Mouse (Mus musculus) gastrocnemius, postnatal 25 days (tissue): ENCODE data around the gene Marveld2. TPM values are rescaled to one million over a fixed set of nuclear protein-coding genes. Genes with fewer than 3 reads are reported as not detected.

Experiments used
- DNase-seq: peaks from one replicate; pipeline ENCODE4 v3.0.0; 2022
- long read RNA-seq, 2 experiments: library from polyadenylated mRNA; stranded (forward); transcript quantifications; one replicate each; pipeline ENCODE4 v2.0.0; 2021
- total RNA-seq, 2 experiments: library from RNA; stranded (reverse); gene quantifications; 1 replicate in 1 of 2; 2 replicates in 1 of 2; pipeline ENCODE4 v1.2.3; 2021

Gene Marveld2
- total RNA-seq, result under 1 TPM; 0.28 to 0.38 TPM
- long read RNA-seq, experiment 1, result 0 reads
- long read RNA-seq, experiment 2, partial matches to known transcripts, result 1 of 1 reads
- long read RNA-seq, experiment 2, other reads (novel, unspliced or antisense), result 0 of 1 reads

DNA sequence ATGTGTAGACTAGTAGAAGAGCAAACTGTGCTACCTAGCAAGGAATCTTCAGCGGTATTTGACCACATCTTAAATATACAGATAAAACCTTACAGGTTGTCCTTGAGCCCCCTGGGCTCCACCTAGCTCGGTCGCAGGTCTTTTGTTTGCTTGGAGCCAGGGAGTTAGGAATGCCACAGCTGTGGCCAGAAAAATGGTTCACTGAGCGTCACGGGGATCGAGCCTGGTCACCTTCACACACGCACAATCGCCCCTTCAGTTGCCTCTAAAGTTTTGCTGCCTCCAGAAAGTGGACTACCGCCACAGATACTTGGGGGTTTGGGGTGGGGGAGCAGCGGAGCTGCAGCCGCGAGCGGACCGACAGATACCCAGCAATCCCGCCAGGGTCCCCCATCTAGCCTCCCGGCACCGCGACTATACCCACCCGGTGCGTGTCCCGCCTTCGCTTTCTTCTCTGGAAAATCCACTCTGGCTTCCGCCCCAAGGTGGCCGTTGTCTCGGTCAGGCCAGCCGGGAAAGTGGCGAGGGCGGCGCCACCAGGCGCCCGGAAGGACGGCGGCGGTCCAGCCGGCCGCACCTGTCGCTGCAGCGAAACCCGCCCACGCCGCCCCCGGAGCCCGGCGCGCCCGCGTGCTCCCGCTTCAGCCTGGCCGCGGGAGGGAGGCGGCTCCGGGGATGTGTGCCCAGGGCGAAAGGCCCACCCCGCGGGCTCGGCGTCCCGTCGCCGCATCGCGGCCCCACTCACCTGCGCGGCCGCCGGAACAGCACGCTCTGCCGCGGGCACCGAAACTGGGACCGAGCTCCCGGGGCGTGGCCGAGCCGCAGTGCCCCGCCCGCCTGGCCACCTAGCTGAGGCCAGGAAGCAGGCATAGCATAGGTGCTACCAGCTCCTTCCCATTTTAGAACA lies at the start of gene Marveld2:
TSS of gene Marveld2 (minus strand) at position 791 of the 907 bp plus-strand sequence.
- peak; percentile 9 for DNase-seq

DNA sequence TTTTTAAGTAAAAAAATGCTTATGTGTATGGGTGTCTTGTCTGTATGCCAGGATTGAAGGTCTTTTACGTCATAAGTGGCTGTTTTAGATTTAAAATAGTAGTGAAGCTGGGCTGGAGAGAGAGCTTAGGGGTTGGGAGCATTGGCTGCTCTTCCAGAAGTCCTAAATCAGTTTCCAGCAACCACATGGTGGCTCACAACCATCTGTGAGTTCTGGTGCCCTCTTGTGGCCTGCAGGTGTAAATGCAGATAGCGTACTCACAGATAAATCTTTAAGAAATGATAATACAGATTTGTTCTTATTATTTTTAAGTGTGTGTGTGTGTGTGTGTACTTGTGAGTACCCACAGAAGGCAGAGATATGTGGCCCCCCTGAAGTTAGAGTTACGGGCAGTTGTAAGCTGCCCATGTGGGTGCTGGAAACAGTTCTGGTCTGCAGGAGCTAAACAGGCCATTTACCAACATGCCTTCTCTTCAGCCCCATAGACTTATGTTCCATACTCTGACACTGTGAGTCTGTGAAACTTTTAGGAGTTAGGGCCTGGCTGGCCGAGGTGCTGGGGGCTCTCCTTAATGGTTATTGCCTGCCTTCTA lies 43.2 kb upstream of the Marveld2 start:
- no peak for DNase-seq

GRCm38 (mm10) chr13:100658091-100658490 lies 41.3 kb upstream of the Marveld2 start:
- DNase-seq, result no peak

GRCm38 (mm10) chr13:100651439-100652186 lies 34.8 kb upstream of the Marveld2 start, which contains the start of gene Taf9:
Taf9 (plus strand) TSS chr13:100651579.
- DNase-seq, result no peak

DNA sequence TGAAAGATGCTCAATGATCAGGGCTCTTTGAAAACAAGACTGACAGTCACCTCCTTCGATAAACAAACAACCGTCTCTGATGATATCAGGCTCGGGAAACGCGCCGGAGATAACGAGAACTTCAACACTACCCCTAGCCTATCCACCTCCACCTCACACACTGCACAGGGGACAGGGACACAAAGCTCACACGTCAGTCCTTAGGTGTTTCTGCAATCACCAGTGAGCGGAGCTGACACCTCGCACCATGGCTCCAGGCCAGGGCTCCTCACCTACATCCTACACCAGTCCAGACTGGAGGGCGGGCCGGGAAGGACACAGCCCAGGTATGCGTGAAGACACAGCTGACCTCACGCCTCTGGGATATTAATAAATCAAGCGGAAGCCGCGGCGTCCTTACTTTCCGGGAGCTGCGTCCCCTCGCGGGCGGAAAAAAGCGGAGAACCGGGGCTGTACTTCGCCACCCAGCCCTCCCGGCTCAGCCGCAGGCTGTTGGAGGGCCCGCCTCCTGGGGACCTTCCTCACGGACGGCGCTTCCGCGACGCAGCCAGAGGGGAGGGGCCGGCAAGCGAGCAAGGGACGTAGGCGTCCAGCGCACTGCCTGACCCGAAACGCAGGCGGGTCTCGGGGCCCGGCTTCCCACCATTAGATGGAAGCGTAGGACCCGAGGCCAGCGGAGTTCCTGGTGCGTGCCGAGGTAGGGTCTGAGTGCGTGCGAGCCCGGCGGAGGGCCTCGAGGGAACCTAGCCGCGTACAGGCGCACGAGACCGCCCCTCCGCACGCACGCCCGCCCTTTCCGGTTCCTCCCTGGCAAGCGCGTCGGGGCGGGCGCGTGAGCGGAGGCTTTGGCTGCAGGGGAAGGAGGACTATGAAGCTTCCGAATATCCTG lies 34.0 kb upstream of the Marveld2 start, which contains the start of the genes Ak6 and Rad17:
TSS of gene Ak6 (plus strand) at position 430 of the 889 bp plus-strand sequence.
TSS of gene Rad17 (minus strand) at position 502 of the 889 bp plus-strand sequence.
- peak; percentile 92 for DNase-seq

DNA sequence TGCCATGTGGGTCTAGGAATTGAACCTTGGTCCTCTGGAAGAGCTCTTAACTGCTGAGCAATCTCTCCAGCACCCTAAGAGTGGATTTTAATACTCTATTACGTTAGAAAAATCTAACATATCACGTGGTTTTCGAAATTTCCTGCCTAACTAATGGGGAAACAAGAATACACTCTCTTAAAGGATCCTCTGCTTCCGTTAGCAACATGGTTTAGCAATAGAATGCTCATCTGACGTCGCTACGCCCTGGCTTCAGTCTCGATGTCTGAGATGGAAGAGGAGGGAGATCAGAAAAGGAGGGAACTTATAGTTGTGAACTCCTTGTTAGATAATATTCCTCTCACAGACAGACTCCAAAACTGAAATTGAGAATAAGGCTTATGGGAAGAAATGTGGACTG lies 31.5 kb upstream of the Marveld2 start:
- DNase-seq, result no peak

- no peak for DNase-seq
Observed at GRCm38 (mm10) chr13:100642471-100643209, 25.9 kb upstream of the Marveld2 start.

DNA sequence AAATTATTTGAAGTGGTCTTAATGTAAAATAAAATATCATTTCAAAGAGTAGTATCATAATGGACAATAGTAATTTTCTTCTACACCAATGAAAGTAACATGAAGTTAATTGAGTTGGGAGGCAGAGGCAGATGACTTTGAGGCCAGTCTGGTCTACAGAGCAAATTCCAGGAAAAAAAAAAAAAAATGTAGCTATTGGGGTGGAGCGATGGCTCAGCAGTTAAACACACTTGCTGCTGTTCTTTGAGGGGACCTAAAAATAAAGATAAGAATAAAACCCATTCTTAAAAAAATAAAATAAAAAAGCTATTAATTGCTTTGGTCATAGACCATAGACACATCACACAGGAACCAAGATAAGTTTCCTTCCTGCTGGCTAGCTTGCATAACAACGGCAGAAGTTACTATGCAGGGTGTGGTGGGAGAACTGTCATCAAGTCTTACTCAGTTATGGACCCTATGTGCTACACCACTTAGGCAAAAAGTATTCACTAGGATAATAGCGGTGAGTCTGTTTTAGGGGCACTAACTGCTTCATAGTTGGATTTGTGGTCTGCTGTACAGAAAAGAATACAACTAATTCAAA lies 17.4 kb upstream of the Marveld2 start:
- DNase-seq, result no peak

DNA sequence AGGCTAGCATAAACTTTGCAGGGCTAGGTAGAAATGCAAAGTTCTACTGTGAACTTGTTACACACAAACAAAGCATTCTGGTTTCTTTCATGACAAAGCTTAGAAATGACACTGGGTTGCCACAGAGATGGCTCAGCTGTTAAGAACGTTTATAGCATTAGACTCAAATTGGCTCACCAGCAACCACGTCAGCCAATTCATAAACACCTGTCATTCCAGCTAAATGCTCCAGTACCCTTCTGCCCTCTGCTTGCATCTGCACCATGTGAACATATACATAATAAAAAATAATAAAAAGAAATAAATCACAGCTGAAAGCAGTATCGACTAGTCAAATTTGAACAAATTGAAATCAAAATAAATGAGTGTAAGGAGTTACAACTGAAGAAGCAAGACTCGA lies 5.5 kb upstream of the Marveld2 start:
- no peak for DNase-seq

- DNase-seq, result no peak
Observed at GRCm38 (mm10) chr13:100617583-100617982, 812 bp upstream of the Marveld2 start.

DNA sequence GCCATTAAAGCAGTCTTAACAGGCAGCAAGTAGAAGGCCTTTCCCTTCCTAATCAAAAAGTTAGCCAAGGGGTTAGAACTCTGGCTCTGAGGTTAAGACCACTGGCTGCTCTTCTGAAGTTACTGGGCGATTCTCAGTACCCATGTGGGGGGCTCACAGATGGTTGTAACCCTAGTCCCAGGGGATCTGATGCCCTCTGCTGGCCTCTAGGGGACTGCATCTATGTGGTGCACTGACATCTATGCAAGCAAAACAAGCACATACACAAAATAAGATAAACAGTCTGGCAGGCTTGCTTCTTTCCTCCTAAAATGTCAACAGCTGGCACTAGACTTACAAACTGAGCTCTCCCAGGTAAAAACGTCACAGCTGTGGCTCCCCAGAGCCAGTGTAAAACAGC lies 3.9 kb downstream of the Marveld2 start:
- no peak for DNase-seq

DNA sequence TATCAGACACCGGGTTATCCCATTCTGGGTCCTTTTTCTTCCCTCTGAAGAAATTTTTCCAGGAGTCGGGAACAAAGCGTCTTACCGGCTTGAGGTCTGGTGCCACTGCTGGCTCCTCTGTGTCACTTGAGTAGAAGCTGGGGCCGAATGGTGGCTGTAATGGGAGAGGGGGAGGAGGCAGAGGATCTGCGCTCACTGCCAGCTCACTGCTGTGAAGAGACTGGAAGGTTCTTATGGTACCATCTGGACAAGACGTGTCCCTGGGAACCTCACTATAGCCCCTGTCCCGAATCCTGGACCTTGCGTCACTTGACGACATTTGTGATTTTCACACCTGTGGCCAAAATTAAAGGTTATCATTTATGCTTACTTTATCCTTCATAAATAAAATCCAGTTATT lies 4.5 kb downstream of the Marveld2 start:
- DNase-seq, result no peak

- DNase-seq, result no peak
Observed at GRCm38 (mm10) chr13:100611266-100611665, 5.5 kb downstream of the Marveld2 start.

GRCm38 (mm10) chr13:100607756-100608155 lies 9.0 kb downstream of the Marveld2 start:
- DNase-seq, result no peak

- no peak for DNase-seq
Observed at GRCm38 (mm10) chr13:100605845-100606244, 10.9 kb downstream of the Marveld2 start.

DNA sequence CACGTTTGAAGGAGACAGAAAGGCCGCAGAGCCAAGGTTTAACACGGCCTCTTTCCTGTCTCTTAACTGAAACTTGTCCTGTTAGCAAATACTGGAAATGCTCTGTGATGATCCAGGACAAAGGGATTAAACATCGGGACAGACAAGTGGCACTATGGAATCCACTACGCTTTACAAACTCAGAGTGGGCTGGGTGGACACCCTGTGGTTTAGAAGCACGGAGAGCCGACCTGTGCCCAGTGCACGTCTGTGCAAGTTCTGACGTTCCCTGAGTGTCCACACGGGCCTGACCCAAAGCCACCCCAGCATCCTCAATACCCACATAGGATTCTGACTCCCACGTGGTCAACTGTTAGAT lies 13.1 kb downstream of the Marveld2 start:
- DNase-seq, result no peak

GRCm38 (mm10) chr13:100603031-100603737 lies 13.6 kb downstream of the Marveld2 start:
- no peak for DNase-seq

DNA sequence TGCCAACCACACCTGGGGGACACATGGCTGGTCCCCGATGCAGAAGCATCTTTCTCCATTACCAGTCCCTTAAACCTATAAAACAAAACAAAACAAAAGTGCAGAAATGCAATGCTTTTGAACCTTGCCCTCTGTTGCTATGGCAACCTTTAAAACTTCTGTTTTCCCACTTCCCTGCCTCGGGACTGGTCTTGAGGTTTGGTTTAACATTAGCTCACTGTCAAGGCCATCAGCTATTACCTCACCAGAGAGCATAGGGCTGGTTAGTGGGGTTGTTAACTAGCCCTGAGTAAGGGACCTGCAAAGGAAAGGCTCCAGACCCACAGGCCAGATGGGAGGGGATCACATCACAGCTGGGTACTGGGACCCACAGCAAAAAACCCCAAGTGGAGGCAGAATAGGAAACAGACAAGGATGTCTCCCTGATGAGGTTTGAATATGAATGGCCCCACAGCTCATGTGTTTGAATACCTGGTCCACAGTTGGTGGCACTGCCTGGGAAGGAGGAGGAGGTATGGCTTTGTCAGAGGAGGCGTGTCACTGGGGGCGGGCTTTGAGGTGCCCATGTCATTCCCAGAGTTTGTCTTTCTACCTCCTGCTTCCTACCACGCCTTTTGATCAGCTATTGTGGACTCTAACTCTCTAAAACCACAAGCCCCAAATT lies 14.4 kb downstream of the Marveld2 start:
- DNase-seq, result no peak

DNA sequence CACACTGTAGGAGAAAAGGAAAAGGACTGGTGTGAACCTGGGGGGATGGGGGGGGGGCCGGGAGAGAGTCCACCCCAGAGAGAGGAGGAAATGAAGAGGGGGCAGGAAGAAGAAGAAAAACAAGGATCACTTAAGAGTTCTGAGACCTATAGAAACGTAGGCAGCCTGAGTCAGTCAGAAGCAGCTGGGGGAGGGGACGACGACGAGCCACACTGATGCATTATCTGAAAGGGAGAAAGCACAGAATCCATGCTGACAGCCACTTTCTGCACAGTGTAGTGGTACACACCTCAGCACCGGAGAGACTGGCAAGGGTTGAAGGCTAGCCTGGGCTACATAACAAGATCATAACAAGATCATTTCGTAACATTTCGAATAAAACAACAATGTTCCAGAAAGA lies 15.7 kb downstream of the Marveld2 start:
- no peak for DNase-seq
